Mouse (Mus musculus): ENCODE data around the gene Psmd1. TPM values are rescaled to one million over a fixed set of nuclear protein-coding genes. Genes with fewer than 3 reads are reported as not detected.

The Psmd1 gene
- polyA plus RNA-seq, 1 experiment from 2014 or later: 198 TPM

- WGBS: 96% methylated on average over 5 of the region's 5 CpGs
- ATAC-seq: no peak
- H3K9me3 ChIP-seq (replicated peaks; ENCODE audit: control insufficient read depth, low read length, poor library complexity, severe bottlenecking): no peaks in the 10 kb centered on the region
- no peak overlapping the region for H3K4me2 ChIP-seq (ENCODE audit: low read length)
- no peak overlapping the region for H3K27ac ChIP-seq (ENCODE audit: low read length)
- no peaks in the 10 kb centered on the region for H3K27me3 ChIP-seq (ENCODE audit: control insufficient read depth, insufficient read depth, low read depth, low read length)
- H3K4me1 ChIP-seq (ENCODE audit: control insufficient read depth, insufficient read depth, low read length): no peaks in the 10 kb centered on the region
- no peak overlapping the region for H3K4me3 ChIP-seq (ENCODE audit: low read depth, low read length)
- H3K9ac ChIP-seq (ENCODE audit: low read depth, low read length): no peak overlapping the region
- H3K36me3 ChIP-seq (ENCODE audit: control insufficient read depth, insufficient read depth, low read length): peaks cover 16% of the 10 kb centered on the region
Measured at GRCm38 (mm10) chr1:86161061-86161460, 96.9 kb downstream of the Psmd1 start.

- no peak overlapping the region for H3K27ac ChIP-seq (ENCODE audit: low read length)
- H3K4me1 ChIP-seq (ENCODE audit: control insufficient read depth, insufficient read depth, low read length): no peaks in the 10 kb centered on the region
- no peak for ATAC-seq
- H3K4me3 ChIP-seq (ENCODE audit: low read depth, low read length): no peak overlapping the region
- no peak overlapping the region for H3K4me2 ChIP-seq (ENCODE audit: low read length)
- H3K9me3 ChIP-seq (replicated peaks; ENCODE audit: control insufficient read depth, low read length, poor library complexity, severe bottlenecking): no peaks in the 10 kb centered on the region
- H3K27me3 ChIP-seq (ENCODE audit: control insufficient read depth, insufficient read depth, low read depth, low read length): no peaks in the 10 kb centered on the region
- H3K36me3 ChIP-seq (ENCODE audit: control insufficient read depth, insufficient read depth, low read length): peaks cover 26% of the 10 kb centered on the region; the same call in 1 of the 2 replicates
- 99% methylated on average over 5 of the region's 5 CpGs for WGBS
- H3K9ac ChIP-seq (ENCODE audit: low read depth, low read length): no peak overlapping the region
Measured at GRCm38 (mm10) chr1:86174602-86175001, 110.4 kb downstream of the Psmd1 start.

- Histone ChIP-seq H3K9me3 (replicated peaks; ENCODE audit: control insufficient read depth, low read length, poor library complexity, severe bottlenecking) (no peaks in the 10 kb centered on the region), H3K4me2 (ENCODE audit: low read length) (no peak overlapping the region), H3K36me3 (ENCODE audit: control insufficient read depth, insufficient read depth, low read length) (peaks cover 22% of the 10 kb centered on the region; the same call in 1 of the 2 replicates), H3K27me3 (ENCODE audit: control insufficient read depth, insufficient read depth, low read depth, low read length) (no peaks in the 10 kb centered on the region), H3K4me3 (ENCODE audit: low read depth, low read length) (no peak overlapping the region), H3K4me1 (ENCODE audit: control insufficient read depth, insufficient read depth, low read length) (no peaks in the 10 kb centered on the region), H3K9ac (ENCODE audit: low read depth, low read length) (no peak overlapping the region), H3K27ac (ENCODE audit: low read length) (no peak overlapping the region)
- WGBS: 100% methylated on average over 2 of the region's 2 CpGs
- no peak for ATAC-seq
Measured at GRCm38 (mm10) chr1:86176066-86176465, 111.9 kb downstream of the Psmd1 start.

GRCm38 (mm10) chr1:86178462-86179253, 114.5 kb downstream of the Psmd1 start:
- 46% methylated on average over 7 of the region's 7 CpGs for WGBS
- H3K4me1 ChIP-seq (ENCODE audit: control insufficient read depth, insufficient read depth, low read length): no peaks in the 10 kb centered on the region
- H3K4me2 ChIP-seq (ENCODE audit: low read length): no peak overlapping the region
- peak; percentile 81 for ATAC-seq
- no peaks in the 10 kb centered on the region for H3K9me3 ChIP-seq (replicated peaks; ENCODE audit: control insufficient read depth, low read length, poor library complexity, severe bottlenecking)
- no peaks in the 10 kb centered on the region for H3K27me3 ChIP-seq (ENCODE audit: control insufficient read depth, insufficient read depth, low read depth, low read length)
- H3K36me3 ChIP-seq (ENCODE audit: control insufficient read depth, insufficient read depth, low read length): peaks cover 16% of the 10 kb centered on the region; the same call in 1 of the 2 replicates
- H3K9ac ChIP-seq (ENCODE audit: low read depth, low read length): no peak overlapping the region
- H3K27ac ChIP-seq (ENCODE audit: low read length): no peak overlapping the region
- H3K4me3 ChIP-seq (ENCODE audit: low read depth, low read length): no peak overlapping the region

GRCm38 (mm10) chr1:86182004-86182709, 118.0 kb downstream of the Psmd1 start:
- ATAC-seq: no peak
- 89% methylated on average over 5 of the region's 5 CpGs for WGBS
- no peaks in the 10 kb centered on the region for H3K9me3 ChIP-seq (replicated peaks; ENCODE audit: control insufficient read depth, low read length, poor library complexity, severe bottlenecking)

GRCm38 (mm10) chr1:86183577-86184263, 119.5 kb downstream of the Psmd1 start:
- H3K4me3 ChIP-seq (ENCODE audit: low read depth, low read length): no peak overlapping the region
- no peaks in the 10 kb centered on the region for H3K9me3 ChIP-seq (replicated peaks; ENCODE audit: control insufficient read depth, low read length, poor library complexity, severe bottlenecking)
- 89% methylated on average over 4 of the region's 4 CpGs for WGBS
- H3K27ac ChIP-seq (ENCODE audit: low read length): no peak overlapping the region
- no peak overlapping the region for H3K9ac ChIP-seq (ENCODE audit: low read depth, low read length)
- H3K36me3 ChIP-seq (ENCODE audit: control insufficient read depth, insufficient read depth, low read length): peaks cover 2% of the 10 kb centered on the region; the same call in 1 of the 2 replicates
- H3K4me2 ChIP-seq (ENCODE audit: low read length): no peak overlapping the region
- H3K4me1 ChIP-seq (ENCODE audit: control insufficient read depth, insufficient read depth, low read length): no peaks in the 10 kb centered on the region
- ATAC-seq: no peak
- no peaks in the 10 kb centered on the region for H3K27me3 ChIP-seq (ENCODE audit: control insufficient read depth, insufficient read depth, low read depth, low read length)

More at GRCm38 (mm10) chr1:86182004-86182709, 118.0 kb downstream of the Psmd1 start:
- Histone ChIP-seq H3K4me2 (ENCODE audit: low read length) (no peak overlapping the region), H3K36me3 (ENCODE audit: control insufficient read depth, insufficient read depth, low read length) (no peaks in the 10 kb centered on the region), H3K4me1 (ENCODE audit: control insufficient read depth, insufficient read depth, low read length) (no peaks in the 10 kb centered on the region), H3K27me3 (ENCODE audit: control insufficient read depth, insufficient read depth, low read depth, low read length) (no peaks in the 10 kb centered on the region), H3K9ac (ENCODE audit: low read depth, low read length) (no peak overlapping the region), H3K27ac (ENCODE audit: low read length) (no peak overlapping the region), H3K4me3 (ENCODE audit: low read depth, low read length) (no peak overlapping the region)

- Histone ChIP-seq H3K9ac (ENCODE audit: low read depth, low read length) (no peak overlapping the region), H3K4me1 (ENCODE audit: control insufficient read depth, insufficient read depth, low read length) (no peaks in the 10 kb centered on the region), H3K4me3 (ENCODE audit: low read depth, low read length) (no peak overlapping the region), H3K4me2 (ENCODE audit: low read length) (no peak overlapping the region), H3K9me3 (replicated peaks; ENCODE audit: control insufficient read depth, low read length, poor library complexity, severe bottlenecking) (no peaks in the 10 kb centered on the region), H3K27me3 (ENCODE audit: control insufficient read depth, insufficient read depth, low read depth, low read length) (no peaks in the 10 kb centered on the region), H3K36me3 (ENCODE audit: control insufficient read depth, insufficient read depth, low read length) (peaks cover 12% of the 10 kb centered on the region; the same call in 1 of the 2 replicates), H3K27ac (ENCODE audit: low read length) (no peak overlapping the region)
- ATAC-seq: no peak
- WGBS: 91% methylated on average over 7 of the region's 7 CpGs
Measured at GRCm38 (mm10) chr1:86186762-86187161, 122.6 kb downstream of the Psmd1 start.

- H3K36me3 ChIP-seq (ENCODE audit: control insufficient read depth, insufficient read depth, low read length): peaks cover 12% of the 10 kb centered on the region; the same call in 1 of the 2 replicates
- H3K4me1 ChIP-seq (ENCODE audit: control insufficient read depth, insufficient read depth, low read length): no peaks in the 10 kb centered on the region
- no peak for ATAC-seq
- H3K9me3 ChIP-seq (replicated peaks; ENCODE audit: control insufficient read depth, low read length, poor library complexity, severe bottlenecking): no peaks in the 10 kb centered on the region
- no peak overlapping the region for H3K27ac ChIP-seq (ENCODE audit: low read length)
- no peaks in the 10 kb centered on the region for H3K27me3 ChIP-seq (ENCODE audit: control insufficient read depth, insufficient read depth, low read depth, low read length)
- WGBS: 65% methylated on average over 2 of the region's 2 CpGs
- no peak overlapping the region for H3K4me3 ChIP-seq (ENCODE audit: low read depth, low read length)
- no peak overlapping the region for H3K9ac ChIP-seq (ENCODE audit: low read depth, low read length)
- no peak overlapping the region for H3K4me2 ChIP-seq (ENCODE audit: low read length)
Measured at GRCm38 (mm10) chr1:86187856-86188255, 123.7 kb downstream of the Psmd1 start.
